Mouse (Mus musculus): ENCODE data around the gene Cdkn2d.

DNA sequence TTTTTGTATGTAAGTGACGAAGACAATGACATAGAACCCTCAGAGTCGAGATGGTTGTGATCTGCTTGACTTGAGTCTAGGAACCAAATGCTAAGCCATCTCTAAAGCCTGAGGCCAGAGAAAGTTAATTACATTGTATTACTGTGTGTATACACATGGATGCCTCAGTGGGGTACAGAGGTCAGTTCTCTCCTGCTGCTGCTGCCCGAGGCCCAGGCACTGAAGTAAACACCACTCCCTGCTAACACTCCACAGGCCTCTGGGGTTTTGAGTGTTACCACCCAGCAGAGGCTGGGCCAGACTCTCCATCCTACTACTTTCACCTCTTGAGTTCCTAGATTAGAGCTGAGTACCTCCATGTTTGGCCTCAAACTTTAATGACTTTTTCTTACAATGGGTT is 7.2 kb downstream of the Cdkn2d start:
- no peak for TF ChIP-seq CTCF (IDR thresholded peaks at IDR 0.05; ENCODE audit: low read depth)
- no peak for TF ChIP-seq EP300 (IDR thresholded peaks at IDR 0.05; ENCODE audit: low read depth)

All from liver, postnatal 0 days (tissue).